Mouse (Mus musculus): ENCODE measurements around the gene Cacng7. TPM values are rescaled to one million over a fixed set of nuclear protein-coding genes. Genes with fewer than 3 reads are reported as not detected.

The Cacng7 gene
- total RNA-seq, 1 experiment: 14.4 TPM

DNA sequence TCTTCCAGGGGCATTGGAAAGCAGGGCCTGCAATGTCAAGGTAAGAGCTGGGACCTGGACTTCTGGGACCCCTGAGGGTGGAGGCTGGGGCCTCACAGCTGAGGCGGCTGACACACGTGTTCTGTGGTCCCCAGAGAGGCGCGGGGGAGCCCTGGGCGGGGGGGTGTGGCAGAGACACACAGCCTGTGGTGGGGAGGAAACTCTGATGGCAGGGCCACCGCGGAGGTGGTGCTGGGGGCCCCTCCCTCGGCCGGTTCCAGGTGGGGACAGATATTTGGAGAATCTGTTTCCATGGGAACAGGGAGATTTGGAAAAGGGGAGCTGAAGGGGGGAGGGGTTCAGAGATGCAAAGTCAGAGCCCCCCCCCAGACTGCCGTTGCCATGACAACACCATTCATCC lies 28.5 kb upstream of the Cacng7 start:
- Histone ChIP-seq H3K4me1 (ENCODE audit: control insufficient read depth in 2 of 2, insufficient read depth in 2 of 2, low read length in 2 of 2, poor library complexity in 1 of 2) (peaks cover 11 to 34% of the 10 kb centered on the region in 2 experiments), H3K9ac (ENCODE audit: insufficient read depth, low read depth, low read length, poor library complexity, severe bottlenecking) (no peak overlapping the region; the same call in 1 of the 2 replicates), H3K27ac (ENCODE audit: insufficient read depth, low read depth, low read length, poor library complexity, severe bottlenecking) (no peak overlapping the region), H3K4me3 (ENCODE audit: insufficient read depth in 1 of 2, low read depth in 1 of 2, low read length in 2 of 2, poor library complexity in 1 of 2, severe bottlenecking in 1 of 2) (peak overlapping the region; percentile 76 to 77), H3K9me3 (ENCODE audit: control insufficient read depth, insufficient read depth, low read depth, low read length) (no peaks in the 10 kb centered on the region), H3K36me3 (ENCODE audit: control insufficient read depth, insufficient read depth, low read length, poor library complexity, severe bottlenecking) (no peaks in the 10 kb centered on the region; the same call in 1 of the 2 replicates)
- no peak for DNase-seq (ENCODE audit: low read depth, low spot score)
- in situ Hi-C loops (cut with MboI; ENCODE audit: low sequenced_read_pairs in 2 of 2, unreplicated experiment in 2 of 2): loop anchor here in 1 of 2 experiments (10.0 kb wide), 1 partner anchor 59 kb away; the partner anchor contains the start of gene Nlrp12
- TF ChIP-seq MAFK (IDR thresholded peaks at IDR 0.05; ENCODE audit: insufficient read depth, low read depth, low read length) (no peak), CHD2 (IDR thresholded peaks at IDR 0.05; ENCODE audit: low read depth, low read length) (no peak), ZNF384 (IDR thresholded peaks at IDR 0.05; ENCODE audit: low read depth, low read length) (no peak), ZC3H11A (IDR thresholded peaks at IDR 0.05; ENCODE audit: borderline replicate concordance, low read depth, low read length) (no peak), HCFC1 (IDR thresholded peaks at IDR 0.05; ENCODE audit: borderline replicate concordance, insufficient read depth, low read length) (no peak)

DNA sequence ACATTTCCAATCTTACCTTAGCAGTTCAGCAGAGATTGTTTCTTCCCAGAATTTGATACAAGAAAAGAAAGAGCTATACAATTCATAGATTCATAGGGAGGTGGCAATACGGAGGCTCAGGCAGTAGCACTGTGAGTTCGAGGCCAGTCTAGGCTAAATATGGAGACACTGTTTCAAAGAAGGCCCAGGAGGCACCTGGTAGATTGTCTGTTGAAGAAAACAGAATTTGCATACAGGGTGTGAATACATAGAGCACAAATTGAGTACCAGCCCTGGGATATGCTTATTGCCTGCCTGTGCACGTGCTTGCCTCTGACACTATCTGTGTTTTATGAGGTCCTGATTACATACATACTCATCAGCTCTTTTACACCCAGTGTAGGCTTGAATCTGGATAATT lies 26.4 kb upstream of the Cacng7 start:
- in situ Hi-C loops (cut with MboI; ENCODE audit: low sequenced_read_pairs in 2 of 2, unreplicated experiment in 2 of 2): loop anchor here in 1 of 2 experiments (10.0 kb wide), 1 partner anchor 62 kb away; the partner anchor contains the start of gene Nlrp12
- no peak for DNase-seq (ENCODE audit: low read depth, low spot score)
- Histone ChIP-seq H3K9ac (ENCODE audit: insufficient read depth, low read depth, low read length, poor library complexity, severe bottlenecking) (no peak overlapping the region), H3K27ac (ENCODE audit: insufficient read depth, low read depth, low read length, poor library complexity, severe bottlenecking) (no peak overlapping the region), H3K4me1 (ENCODE audit: control insufficient read depth in 2 of 2, insufficient read depth in 2 of 2, low read length in 2 of 2, poor library complexity in 1 of 2) (peaks cover 7 to 22% of the 10 kb centered on the region in 2 experiments; a peak in 3 of 4 replicates), H3K9me3 (ENCODE audit: control insufficient read depth, insufficient read depth, low read depth, low read length) (no peaks in the 10 kb centered on the region), H3K4me3 (ENCODE audit: insufficient read depth in 1 of 2, low read depth in 1 of 2, low read length in 2 of 2, poor library complexity in 1 of 2, severe bottlenecking in 1 of 2) (no peak overlapping the region), H3K36me3 (ENCODE audit: control insufficient read depth, insufficient read depth, low read length, poor library complexity, severe bottlenecking) (peaks cover 5% of the 10 kb centered on the region; the same call in 1 of the 2 replicates)
- TF ChIP-seq ZC3H11A (IDR thresholded peaks at IDR 0.05; ENCODE audit: borderline replicate concordance, low read depth, low read length) (no peak), CHD2 (IDR thresholded peaks at IDR 0.05; ENCODE audit: low read depth, low read length) (no peak), MAFK (IDR thresholded peaks at IDR 0.05; ENCODE audit: insufficient read depth, low read depth, low read length) (no peak), ZNF384 (IDR thresholded peaks at IDR 0.05; ENCODE audit: low read depth, low read length) (no peak), HCFC1 (IDR thresholded peaks at IDR 0.05; ENCODE audit: borderline replicate concordance, insufficient read depth, low read length) (no peak)

DNA sequence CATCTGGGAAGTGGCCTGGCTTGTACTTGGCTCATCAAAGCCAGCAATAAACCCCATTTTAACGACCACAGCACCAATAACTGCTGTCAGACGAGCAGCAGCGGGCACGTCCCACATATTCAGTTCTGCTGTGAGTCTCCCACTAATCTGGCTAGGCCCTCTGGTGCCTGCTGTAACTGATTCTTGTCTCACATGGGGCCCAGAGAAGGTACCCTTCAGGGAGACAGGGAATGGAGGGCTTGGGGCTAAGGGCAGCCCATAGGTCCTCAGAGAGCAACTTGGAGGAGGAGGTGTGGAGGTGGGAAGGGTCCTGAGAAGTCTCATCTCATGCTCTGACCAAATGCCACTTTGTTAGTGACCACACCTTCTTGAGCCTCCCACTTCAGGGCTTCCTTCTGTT lies 24.1 kb upstream of the Cacng7 start:
- H3K27ac ChIP-seq (ENCODE audit: insufficient read depth, low read depth, low read length, poor library complexity, severe bottlenecking): no peak overlapping the region
- in situ Hi-C loops (cut with MboI; ENCODE audit: low sequenced_read_pairs in 2 of 2, unreplicated experiment in 2 of 2): loop anchor here in 1 of 2 experiments (10.0 kb wide), 1 partner anchor 64 kb away; the partner anchor contains the start of gene Nlrp12
- no peak for DNase-seq (ENCODE audit: low read depth, low spot score)
- peaks cover 10% of the 10 kb centered on the region for H3K36me3 ChIP-seq (ENCODE audit: control insufficient read depth, insufficient read depth, low read length, poor library complexity, severe bottlenecking)
- H3K9me3 ChIP-seq (ENCODE audit: control insufficient read depth, insufficient read depth, low read depth, low read length): no peaks in the 10 kb centered on the region
- H3K4me1 ChIP-seq (ENCODE audit: control insufficient read depth in 2 of 2, insufficient read depth in 2 of 2, low read length in 2 of 2, poor library complexity in 1 of 2): peaks cover 2 to 14% of the 10 kb centered on the region in 2 experiments; a peak in 3 of 4 replicates
- TF ChIP-seq HCFC1 (IDR thresholded peaks at IDR 0.05; ENCODE audit: borderline replicate concordance, insufficient read depth, low read length) (no peak), MAFK (IDR thresholded peaks at IDR 0.05; ENCODE audit: insufficient read depth, low read depth, low read length) (no peak), ZNF384 (IDR thresholded peaks at IDR 0.05; ENCODE audit: low read depth, low read length) (no peak), ZC3H11A (IDR thresholded peaks at IDR 0.05; ENCODE audit: borderline replicate concordance, low read depth, low read length) (no peak), CHD2 (IDR thresholded peaks at IDR 0.05; ENCODE audit: low read depth, low read length) (no peak)
- H3K4me3 ChIP-seq (ENCODE audit: insufficient read depth in 1 of 2, low read depth in 1 of 2, low read length in 2 of 2, poor library complexity in 1 of 2, severe bottlenecking in 1 of 2): no peak overlapping the region
- H3K9ac ChIP-seq (ENCODE audit: insufficient read depth, low read depth, low read length, poor library complexity, severe bottlenecking): no peak overlapping the region

- no peak overlapping the region for H3K9ac ChIP-seq (ENCODE audit: insufficient read depth, low read depth, low read length, poor library complexity, severe bottlenecking)
- DNase-seq (ENCODE audit: low read depth, low spot score): no peak
- no peak overlapping the region for H3K27ac ChIP-seq (ENCODE audit: insufficient read depth, low read depth, low read length, poor library complexity, severe bottlenecking)
- no peak overlapping the region for H3K4me3 ChIP-seq (ENCODE audit: insufficient read depth in 1 of 2, low read depth in 1 of 2, low read length in 2 of 2, poor library complexity in 1 of 2, severe bottlenecking in 1 of 2)
- H3K4me1 ChIP-seq (ENCODE audit: control insufficient read depth in 2 of 2, insufficient read depth in 2 of 2, low read length in 2 of 2, poor library complexity in 1 of 2): peaks cover 2 to 7% of the 10 kb centered on the region in 2 experiments; a peak in 3 of 4 replicates
- TF ChIP-seq MAFK (IDR thresholded peaks at IDR 0.05; ENCODE audit: insufficient read depth, low read depth, low read length) (no peak), HCFC1 (IDR thresholded peaks at IDR 0.05; ENCODE audit: borderline replicate concordance, insufficient read depth, low read length) (no peak), ZNF384 (IDR thresholded peaks at IDR 0.05; ENCODE audit: low read depth, low read length) (no peak), CHD2 (IDR thresholded peaks at IDR 0.05; ENCODE audit: low read depth, low read length) (no peak), ZC3H11A (IDR thresholded peaks at IDR 0.05; ENCODE audit: borderline replicate concordance, low read depth, low read length) (no peak)
- peaks cover 14% of the 10 kb centered on the region for H3K36me3 ChIP-seq (ENCODE audit: control insufficient read depth, insufficient read depth, low read length, poor library complexity, severe bottlenecking)
- H3K9me3 ChIP-seq (ENCODE audit: control insufficient read depth, insufficient read depth, low read depth, low read length): no peaks in the 10 kb centered on the region
- in situ Hi-C loops (cut with MboI; ENCODE audit: low sequenced_read_pairs in 2 of 2, unreplicated experiment in 2 of 2): no loop called here
These were observed 22.5 kb upstream of the Cacng7 start for GRCm38 (mm10) chr7:3310233-3310632.
